Mouse (Mus musculus) ES-CJ7 (cell line): ENCODE data around the gene Hapln1.
A peak's percentile ranks its signal among the peaks of the same experiment; 100 is the strongest.

Experiments
- DNase-seq: peaks from one replicate; pipeline ENCODE4 v3.0.0; 2011; ENCODE audit warnings: low read depth, low spot score

Gene Hapln1

DNA sequence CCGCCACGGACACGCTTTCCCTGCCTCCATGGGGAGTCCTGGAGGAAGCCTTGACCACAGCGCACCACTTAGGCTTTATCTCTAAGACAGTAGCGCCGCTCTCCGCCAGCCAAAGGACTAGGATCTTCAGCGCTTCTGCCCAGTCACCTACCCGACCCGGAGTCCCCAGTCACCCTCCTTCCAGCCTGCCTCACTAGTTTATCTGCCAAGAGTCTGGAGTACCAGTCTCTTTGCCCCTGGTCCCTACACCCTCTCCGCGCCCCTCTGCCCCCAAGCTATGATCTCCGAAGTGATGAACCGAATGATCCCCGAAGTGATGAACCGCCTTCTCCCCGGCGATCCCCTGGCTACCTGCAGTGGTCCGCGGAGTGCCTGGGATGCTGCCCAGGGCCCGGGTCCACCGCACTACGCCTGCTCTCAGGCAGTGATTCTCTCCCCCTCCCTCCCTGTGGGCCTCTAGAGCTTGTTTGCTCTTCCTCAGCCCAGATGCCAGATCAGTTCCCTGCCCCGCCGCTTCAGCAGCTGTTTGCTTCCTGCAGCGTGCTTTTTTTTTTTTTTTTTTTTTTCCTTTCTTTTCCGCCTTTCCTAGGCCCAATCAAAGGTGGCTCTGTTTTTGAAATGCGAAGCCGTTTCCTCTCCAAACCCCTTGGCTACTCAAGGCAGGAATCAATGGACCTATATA is at the start of gene Hapln1:
TSS of gene Hapln1 (plus strand) at position 592 of the 682 bp plus-strand sequence.
- peak; percentile 65 for DNase-seq

- DNase-seq: no peak
Observed at GRCm38 (mm10) chr13:89493169-89493568, 46.4 kb upstream of the Hapln1 start.

- DNase-seq: no peak
Observed at GRCm38 (mm10) chr13:89493678-89494077, 45.9 kb upstream of the Hapln1 start.

DNA sequence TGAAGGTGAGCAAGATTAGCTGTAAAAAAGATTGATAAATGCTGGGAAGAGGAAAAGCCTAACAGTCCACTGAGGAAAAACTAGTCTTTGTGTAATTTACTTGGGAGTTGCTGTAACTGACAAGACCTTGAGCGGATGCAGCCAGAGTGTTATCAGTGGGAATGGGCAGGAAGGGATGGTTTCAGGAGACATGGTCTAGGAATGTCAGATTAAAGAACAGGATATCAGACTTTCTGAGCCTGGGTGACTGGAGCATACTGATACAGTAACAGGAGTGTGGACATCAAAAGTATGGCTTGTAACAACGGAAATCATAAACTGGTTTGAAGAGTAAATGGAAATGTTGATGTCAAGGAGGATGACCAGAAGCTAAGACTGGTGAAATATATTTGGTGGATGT is 43.0 kb upstream of the Hapln1 start:
- no peak for DNase-seq

DNA sequence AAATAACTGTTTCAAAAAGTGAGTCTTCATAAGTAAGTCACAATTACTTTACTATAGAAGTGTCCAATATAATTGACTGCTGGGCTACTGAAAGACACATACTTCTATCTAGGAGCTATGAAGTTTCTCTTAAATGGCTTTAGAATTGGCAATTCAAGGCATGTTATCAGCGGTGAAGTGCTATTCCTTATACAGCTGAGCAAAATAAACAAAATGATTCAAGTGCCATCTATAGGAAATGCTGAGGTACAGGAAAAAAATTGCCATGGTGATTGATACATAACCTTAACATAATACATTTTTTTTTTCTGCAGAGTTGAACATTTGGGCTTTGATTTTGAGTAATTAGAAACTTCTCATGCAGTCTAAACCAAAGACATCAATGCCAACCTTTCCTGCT is 40.2 kb upstream of the Hapln1 start:
- DNase-seq: no peak

- DNase-seq: no peak
Observed at GRCm38 (mm10) chr13:89521507-89521908, 18.1 kb upstream of the Hapln1 start.

GRCm38 (mm10) chr13:89528716-89529115 is 10.9 kb upstream of the Hapln1 start:
- DNase-seq: no peak

DNA sequence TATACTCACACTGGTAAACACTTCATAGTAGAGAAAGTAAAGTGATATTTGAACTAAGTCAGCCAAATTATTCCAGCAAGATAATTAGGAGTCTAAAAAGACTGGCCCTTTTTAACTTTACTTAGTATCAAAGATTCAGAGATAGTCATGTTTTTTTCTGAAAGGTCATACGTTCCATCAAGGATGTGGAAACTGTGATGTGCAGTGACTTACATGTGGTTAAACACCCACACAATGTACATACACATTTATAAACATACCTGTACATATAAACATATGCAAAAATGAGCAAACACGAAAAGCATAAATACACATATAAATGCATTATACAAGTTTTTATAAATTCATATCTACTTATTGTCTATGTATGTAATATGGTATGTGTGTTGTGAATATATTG is 9.2 kb upstream of the Hapln1 start:
- DNase-seq: no peak

DNA sequence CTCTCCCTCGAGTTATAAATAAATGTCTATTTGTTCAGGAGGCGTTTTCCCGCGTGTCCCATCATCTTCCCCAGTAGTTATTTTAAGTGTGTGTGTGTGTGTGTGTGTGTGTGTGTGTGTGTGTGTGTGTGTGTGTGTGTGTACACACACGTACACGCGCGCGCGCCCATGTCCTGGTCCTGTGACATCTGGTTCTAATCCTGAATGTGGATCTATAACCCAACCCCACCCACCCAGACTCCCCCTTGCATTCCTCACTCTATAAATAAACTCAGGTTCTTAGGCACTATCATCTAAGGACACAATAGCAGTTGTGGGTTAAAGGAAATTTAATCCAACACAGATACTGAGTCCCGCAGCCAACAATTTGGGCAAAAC is 280 bp downstream of the Hapln1 start:
- peak; percentile 8 for DNase-seq

DNA sequence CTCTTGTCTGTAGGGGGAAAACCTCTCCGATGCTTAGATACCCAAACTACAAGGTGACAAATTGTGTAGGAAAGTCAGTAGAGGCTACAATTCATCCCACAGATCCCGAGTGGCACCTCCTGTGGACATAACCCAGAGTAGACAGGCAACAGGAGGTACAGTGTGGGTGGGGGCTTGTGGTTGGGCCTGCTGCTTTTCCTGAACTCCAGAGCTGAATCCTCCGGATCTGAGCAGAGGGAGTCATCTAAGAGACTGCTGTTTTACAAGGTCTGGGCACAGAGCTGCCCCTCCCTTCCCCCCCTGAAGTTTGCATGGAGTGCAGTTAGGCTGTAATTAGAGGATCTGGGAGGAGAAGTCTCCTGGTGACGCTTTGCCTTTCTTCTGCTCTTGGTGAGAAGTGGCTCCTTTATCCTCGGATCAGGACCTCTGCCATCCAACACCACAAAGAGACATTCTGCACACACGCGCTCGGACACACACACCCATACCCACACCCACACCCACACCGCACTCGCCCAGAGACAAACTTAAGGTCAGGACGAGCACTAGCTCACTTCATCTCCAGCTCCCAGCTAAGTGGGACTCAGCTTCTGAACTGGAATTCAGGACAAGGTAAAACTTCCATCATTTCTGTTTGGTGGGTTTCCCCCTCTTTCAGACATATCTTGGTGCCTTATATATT is 846 bp downstream of the Hapln1 start:
- peak; percentile 29 for DNase-seq

DNA sequence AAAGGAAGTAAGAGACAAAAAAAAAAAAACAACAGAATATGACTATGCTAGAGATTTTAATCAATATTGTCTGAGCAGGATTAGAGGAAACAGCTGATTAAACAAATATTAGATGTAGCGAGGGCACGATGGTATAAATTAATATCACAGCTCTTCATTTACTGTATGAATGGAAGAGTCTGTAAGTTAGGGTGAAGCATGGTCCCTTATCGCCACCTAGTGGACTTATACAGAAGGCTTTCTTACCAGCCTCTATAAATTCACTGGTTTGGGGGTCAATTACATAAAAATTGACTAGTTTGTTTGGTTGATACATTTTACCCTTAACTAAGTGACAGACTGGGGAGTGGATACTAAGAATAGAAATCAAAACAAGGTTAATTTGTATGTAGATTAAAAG is 3.4 kb downstream of the Hapln1 start:
- DNase-seq: peak; percentile 62

GRCm38 (mm10) chr13:89548203-89548740 is 8.7 kb downstream of the Hapln1 start:
- DNase-seq: peak; percentile 12

DNA sequence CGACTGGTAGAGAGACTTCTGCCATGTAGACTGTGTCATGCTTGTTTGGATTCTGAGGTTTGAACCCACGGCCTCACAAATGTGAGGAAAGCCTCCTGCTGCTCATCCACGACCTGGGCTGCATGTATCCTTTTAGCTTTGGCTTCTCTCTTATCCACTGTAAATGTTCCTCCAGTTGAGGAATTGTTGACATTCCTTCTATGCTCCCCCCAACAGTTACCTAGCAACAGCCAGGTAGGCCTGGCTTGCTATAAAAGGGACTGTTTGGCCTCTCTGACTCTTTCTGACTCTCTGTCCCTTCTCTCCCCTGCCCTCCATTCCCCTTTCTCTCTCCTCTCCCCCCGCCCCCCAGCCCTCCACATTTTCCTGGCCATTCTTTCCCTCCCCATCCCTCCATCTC is 9.9 kb downstream of the Hapln1 start:
- DNase-seq: peak; percentile 6

GRCm38 (mm10) chr13:89551502-89551901 is 11.9 kb downstream of the Hapln1 start:
- DNase-seq: peak; percentile 43

DNA sequence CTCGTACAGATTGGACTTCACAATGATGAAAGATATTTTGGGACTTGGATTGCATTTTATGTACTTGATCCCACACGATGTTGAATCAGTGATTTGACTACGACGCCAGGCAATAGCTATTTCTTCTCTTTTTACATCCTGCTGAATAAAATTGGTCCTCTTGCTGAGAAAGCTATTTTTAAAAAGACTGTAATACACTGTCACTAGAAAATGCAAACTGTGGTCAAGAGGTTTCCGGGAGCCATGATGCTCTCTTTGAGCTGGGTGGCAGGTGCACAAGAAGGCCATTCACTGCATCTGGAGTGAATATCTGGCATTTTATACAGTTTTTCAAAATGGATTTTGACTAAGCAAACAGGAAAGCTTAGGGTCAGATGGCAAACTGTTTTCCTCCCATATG is 24.9 kb downstream of the Hapln1 start:
- DNase-seq: no peak

DNA sequence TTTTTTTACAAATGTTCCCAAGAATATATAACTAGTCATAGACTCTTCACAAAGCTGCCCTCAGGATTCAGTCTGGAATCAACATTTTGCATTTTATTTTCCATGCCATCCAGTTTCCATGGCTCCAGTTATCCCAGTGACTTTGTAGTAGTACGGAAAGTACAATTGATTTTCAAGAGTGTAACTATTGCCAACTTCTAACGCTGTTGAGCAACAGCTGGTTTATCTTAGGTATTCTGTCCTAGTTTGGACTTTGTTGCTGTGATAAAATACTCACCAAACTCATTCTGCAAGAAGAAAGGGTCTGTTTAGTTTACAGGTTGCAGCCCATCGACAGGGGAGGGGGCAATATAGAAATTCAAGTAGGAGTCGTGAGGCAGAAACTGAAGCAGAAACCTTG is 26.7 kb downstream of the Hapln1 start:
- DNase-seq: no peak

GRCm38 (mm10) chr13:89579115-89579514 is 39.5 kb downstream of the Hapln1 start:
- DNase-seq: no peak

- DNase-seq: no peak
Observed at GRCm38 (mm10) chr13:89583138-89583746, 43.6 kb downstream of the Hapln1 start.

DNA sequence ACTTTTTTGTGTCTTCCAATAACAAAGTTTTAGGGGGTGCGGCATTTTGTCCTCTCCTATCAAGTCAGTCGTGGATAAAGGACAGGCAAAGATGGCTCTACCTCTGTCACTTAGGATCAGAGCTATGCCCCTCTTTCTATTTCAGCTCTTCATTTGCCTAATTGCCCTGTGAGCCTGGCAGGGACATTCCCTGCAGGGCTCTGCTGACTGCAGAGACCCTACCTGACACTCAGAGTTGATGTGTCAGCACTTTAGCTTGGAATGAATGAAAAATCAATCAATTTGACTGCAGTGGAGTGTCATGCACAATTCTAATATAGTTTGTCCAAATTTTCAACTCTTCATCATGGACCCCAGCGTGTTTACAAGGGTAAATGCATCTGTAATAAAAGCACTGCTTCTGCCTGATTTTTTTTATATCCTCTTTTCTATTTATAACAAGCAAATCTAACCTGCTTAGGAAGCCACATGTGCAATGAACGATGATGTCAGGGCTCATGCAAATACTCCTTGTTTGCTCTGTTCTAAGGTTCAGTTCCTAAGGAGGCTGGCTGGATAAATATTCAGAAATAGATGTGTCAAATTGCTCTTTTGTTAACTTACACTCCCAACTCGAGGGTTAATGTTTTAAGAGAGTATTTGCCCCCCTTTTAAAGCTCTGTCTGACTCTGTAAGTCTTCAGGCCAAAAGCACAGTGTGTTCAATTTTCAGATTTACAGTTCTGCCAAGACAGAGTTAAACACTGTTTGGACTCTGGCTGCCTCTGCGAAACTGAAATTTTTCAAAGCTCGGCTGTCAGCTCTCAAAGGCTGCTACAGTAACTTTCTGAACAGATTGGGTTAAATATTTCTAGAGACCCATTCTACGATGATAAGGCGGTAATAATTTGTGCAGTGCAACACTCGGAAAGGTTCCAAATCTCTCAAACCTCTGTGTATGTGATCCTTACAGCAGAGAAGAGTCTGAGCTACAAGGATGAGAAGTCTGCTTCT is 44.4 kb downstream of the Hapln1 start:
- no peak for DNase-seq

GRCm38 (mm10) chr13:89585144-89585543 is 45.5 kb downstream of the Hapln1 start:
- DNase-seq: no peak

DNA sequence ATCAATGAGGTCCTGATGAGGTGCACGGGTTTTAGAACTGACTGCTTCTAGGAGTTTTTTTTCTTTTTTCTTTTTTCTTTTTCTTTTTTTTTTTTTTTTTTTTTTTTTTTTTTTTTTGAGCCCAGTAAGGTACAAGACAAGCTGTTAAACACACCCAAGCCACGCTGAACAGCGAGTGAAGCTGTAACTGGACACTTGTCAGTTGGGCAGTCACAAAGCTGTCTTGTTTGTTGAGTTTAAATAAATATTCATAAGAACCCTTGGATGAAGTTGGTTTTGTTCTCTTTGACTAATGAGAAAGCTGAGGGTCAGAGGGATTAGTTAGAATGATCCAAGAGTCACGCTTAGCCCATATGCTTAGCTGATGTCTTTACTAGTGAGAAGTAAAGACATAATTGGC is 55.5 kb downstream of the Hapln1 start:
- DNase-seq: no peak

- no peak for DNase-seq
Observed at GRCm38 (mm10) chr13:89597354-89597753, 57.8 kb downstream of the Hapln1 start.
